Mouse (Mus musculus) neural tube, embryonic 14.5 days (tissue): ENCODE measurements around the gene Pla1a. TPM values are rescaled to one million over a fixed set of nuclear protein-coding genes. Genes with fewer than 3 reads are reported as not detected.

Experiments used
- ATAC-seq: fragments of 200-750 bp; cut with Nextera tagmentation; 2 replicates; pipeline ENCODE4 v1.8.0; 2017; ENCODE audit warnings: low read depth, mild to moderate bottlenecking, moderate TSS enrichment, moderate library complexity
- H3K27ac ChIP-seq: fragments of 300-500 bp; sonication (generic); 2 replicates; pipeline ENCODE4 v1.5.1; 2014; ENCODE audit warnings: low read depth, mild to moderate bottlenecking, control low read depth, low read length, moderate library complexity, mixed read lengths
- H3K27me3 ChIP-seq: fragments of 300-500 bp; sonication (generic); 2 replicates; pipeline ENCODE4 v1.6.1; 2014; ENCODE audit warnings: low read length; ENCODE audit not compliant: control insufficient read depth, insufficient read depth
- H3K36me3 ChIP-seq: fragments of 300-500 bp; sonication (generic); 2 replicates; pipeline ENCODE4 v1.6.1; 2014; ENCODE audit warnings: low read length, mixed read lengths; ENCODE audit not compliant: control insufficient read depth, insufficient read depth
- H3K4me1 ChIP-seq: fragments of 300-500 bp; sonication (generic); 2 replicates; pipeline ENCODE4 v1.6.1; 2014; ENCODE audit warnings: low read length; ENCODE audit not compliant: control insufficient read depth, insufficient read depth
- H3K4me2 ChIP-seq: fragments of 300-500 bp; sonication (generic); 2 replicates; pipeline ENCODE4 v1.6.1; 2014; ENCODE audit warnings: mild to moderate bottlenecking, low read depth, low read length, control low read depth
- H3K4me3 ChIP-seq: fragments of 300-500 bp; sonication (generic); 2 replicates; pipeline ENCODE4 v1.5.1; 2014; ENCODE audit warnings: low read depth, low read length, control low read depth, mixed read lengths
- H3K9ac ChIP-seq: fragments of 300-500 bp; sonication (generic); replicated peaks from 2 replicates; pipeline ENCODE4 v1.6.1; 2014; ENCODE audit warnings: low read depth, mild to moderate bottlenecking, control low read depth, low read length, mixed read lengths
- H3K9me3 ChIP-seq: fragments of 300-500 bp; sonication (generic); 2 replicates; pipeline ENCODE4 v1.6.1; 2016; ENCODE audit warnings: low read length; ENCODE audit not compliant: control insufficient read depth
- WGBS: fragments of 180-500 bp; shearing (Covaris S2); extraction: QIAGEN DNeasy Blood & Tissue Kit; methylation state at CpG from one replicate; pipeline ENCODE4 v1.1.7; 2014; 5-methylcytosine and 5-hydroxymethylcytosine counted together
- polyA plus RNA-seq: library from polyadenylated mRNA; unstranded; fragments of >200 nt; fragmentation: Nextera tagmentation; extraction: Ambion mirVana; gene quantifications from 2 replicates; pipeline ENCODE4 v1.2.1, GENCODE M21; 2014

Gene Pla1a
- polyA plus RNA-seq, 1 experiment from 2014 or later: 0.47 TPM

GRCm38 (mm10) chr16:38425374-38425773 is 7.6 kb downstream of the Pla1a start:
- no peak overlapping the region for H3K4me3 ChIP-seq
- ATAC-seq: no peak
- no peak overlapping the region for H3K9ac ChIP-seq
- no peaks in the 10 kb centered on the region for H3K36me3 ChIP-seq
- H3K27ac ChIP-seq: no peak overlapping the region
- no peaks in the 10 kb centered on the region for H3K4me1 ChIP-seq
- no peaks in the 10 kb centered on the region for H3K9me3 ChIP-seq
- 86% methylated on average over 2 of the region's 2 CpGs for WGBS
- H3K4me2 ChIP-seq: no peak overlapping the region
- H3K27me3 ChIP-seq: no peaks in the 10 kb centered on the region

GRCm38 (mm10) chr16:38414953-38415352 is 18.0 kb downstream of the Pla1a start:
- no peaks in the 10 kb centered on the region for H3K36me3 ChIP-seq
- H3K4me2 ChIP-seq: no peak overlapping the region
- H3K27me3 ChIP-seq: no peaks in the 10 kb centered on the region
- WGBS: 93% methylated on average over 7 of the region's 7 CpGs
- H3K9me3 ChIP-seq: no peaks in the 10 kb centered on the region
- H3K27ac ChIP-seq: no peak overlapping the region
- H3K4me1 ChIP-seq: no peaks in the 10 kb centered on the region
- H3K4me3 ChIP-seq: no peak overlapping the region
- H3K9ac ChIP-seq: no peak overlapping the region
- no peak for ATAC-seq

- Histone ChIP-seq H3K9ac (no peak overlapping the region), H3K27me3 (no peaks in the 10 kb centered on the region), H3K27ac (no peak overlapping the region), H3K9me3 (no peaks in the 10 kb centered on the region), H3K4me3 (no peak overlapping the region), H3K4me2 (no peak overlapping the region), H3K4me1 (no peaks in the 10 kb centered on the region), H3K36me3 (no peaks in the 10 kb centered on the region)
- ATAC-seq: no peak
- WGBS: 98% methylated on average over 7 of the region's 8 CpGs
Observed at GRCm38 (mm10) chr16:38408416-38408815, 24.5 kb downstream of the Pla1a start.

- no peaks in the 10 kb centered on the region for H3K36me3 ChIP-seq
- ATAC-seq: no peak
- no peaks in the 10 kb centered on the region for H3K4me1 ChIP-seq
- H3K27me3 ChIP-seq: no peaks in the 10 kb centered on the region
- WGBS: 35% methylated on average over 5 of the region's 5 CpGs
- H3K9ac ChIP-seq: no peak overlapping the region
- no peak overlapping the region for H3K4me3 ChIP-seq
- H3K27ac ChIP-seq: no peak overlapping the region
- H3K4me2 ChIP-seq: no peak overlapping the region
- H3K9me3 ChIP-seq: no peaks in the 10 kb centered on the region
Observed at GRCm38 (mm10) chr16:38407584-38407983, 25.4 kb downstream of the Pla1a start.

GRCm38 (mm10) chr16:38406708-38407107 is 26.2 kb downstream of the Pla1a start:
- Histone ChIP-seq H3K4me3 (no peak overlapping the region), H3K4me2 (no peak overlapping the region), H3K9me3 (no peaks in the 10 kb centered on the region), H3K27me3 (no peaks in the 10 kb centered on the region), H3K27ac (no peak overlapping the region), H3K9ac (no peak overlapping the region), H3K36me3 (no peaks in the 10 kb centered on the region), H3K4me1 (no peaks in the 10 kb centered on the region)
- WGBS: 85% methylated on average over 6 of the region's 6 CpGs
- ATAC-seq: no peak

GRCm38 (mm10) chr16:38406293-38406692 is 26.7 kb downstream of the Pla1a start:
- Histone ChIP-seq H3K4me3 (no peak overlapping the region), H3K27ac (no peak overlapping the region), H3K36me3 (no peaks in the 10 kb centered on the region), H3K27me3 (no peaks in the 10 kb centered on the region), H3K9me3 (no peaks in the 10 kb centered on the region), H3K4me2 (no peak overlapping the region), H3K9ac (no peak overlapping the region), H3K4me1 (no peaks in the 10 kb centered on the region)
- no peak for ATAC-seq
- 76% methylated on average over 5 of the region's 5 CpGs for WGBS

GRCm38 (mm10) chr16:38403639-38404038 is 29.3 kb downstream of the Pla1a start:
- no peak for ATAC-seq
- Histone ChIP-seq H3K4me1 (peaks cover 11% of the 10 kb centered on the region; the same call in 1 of the 2 replicates), H3K9ac (no peak overlapping the region), H3K4me2 (no peak overlapping the region), H3K36me3 (no peaks in the 10 kb centered on the region), H3K9me3 (no peaks in the 10 kb centered on the region), H3K27me3 (no peaks in the 10 kb centered on the region), H3K27ac (no peak overlapping the region), H3K4me3 (no peak overlapping the region)
- 88% methylated on average over 7 of the region's 7 CpGs for WGBS

- Histone ChIP-seq H3K27me3 (no peaks in the 10 kb centered on the region), H3K9ac (no peak overlapping the region), H3K9me3 (no peaks in the 10 kb centered on the region), H3K27ac (no peak overlapping the region), H3K36me3 (no peaks in the 10 kb centered on the region), H3K4me3 (no peak overlapping the region), H3K4me2 (no peak overlapping the region), H3K4me1 (peaks cover 11% of the 10 kb centered on the region; the same call in 1 of the 2 replicates)
- no peak for ATAC-seq
- WGBS: 90% methylated on average over 6 of the region's 6 CpGs
Observed at GRCm38 (mm10) chr16:38401468-38401867, 31.5 kb downstream of the Pla1a start.

- Histone ChIP-seq H3K4me3 (no peak overlapping the region), H3K9me3 (no peaks in the 10 kb centered on the region), H3K36me3 (no peaks in the 10 kb centered on the region), H3K4me1 (peaks cover 11% of the 10 kb centered on the region; the same call in 1 of the 2 replicates), H3K27me3 (no peaks in the 10 kb centered on the region), H3K27ac (peak overlapping the region; percentile 76; the same call in 1 of the 2 replicates), H3K4me2 (peak overlapping the region; percentile 45), H3K9ac (peak overlapping the region; percentile 26)
- ATAC-seq: peak; percentile 33; the same call in 1 of the 2 replicates
- 83% methylated on average over 9 of the region's 9 CpGs for WGBS
Observed at GRCm38 (mm10) chr16:38400311-38400960, 32.5 kb downstream of the Pla1a start.
